In genomic region chr17:83916684-83917166, GRCm38 (mm10) we compare ENCODE assay signal across 8 mouse cellular contexts.
A peak's percentile ranks its signal among the peaks of the same experiment; 100 is the strongest.
DNase-seq lines count a peak whose midpoint lies in the region; ATAC-seq lines count a peak whose summit lies in the region.

No protein-coding gene starts in this region.

- no peaks in the 10 kb centered on the region for H3K9me3 ChIP-seq in forebrain, embryonic 13.5 days (replicated peaks)
- no peaks in the 10 kb centered on the region for H3K9me3 ChIP-seq in forebrain, embryonic 11.5 days (ENCODE audit: control insufficient read depth, low read length)
- H3K9me3 ChIP-seq in kidney, embryonic 16.5 days (ENCODE audit: low read length), result no peaks in the 10 kb centered on the region
- H3K9me3 ChIP-seq in stomach, embryonic 14.5 days (ENCODE audit: control insufficient read depth, low read depth, low read length), result no peaks in the 10 kb centered on the region

- H3K4me1 ChIP-seq in forebrain, embryonic 13.5 days, result peaks cover 7% of the 10 kb centered on the region
- no peaks in the 10 kb centered on the region for H3K4me1 ChIP-seq in forebrain, embryonic 11.5 days (replicated peaks; ENCODE audit: control insufficient read depth, insufficient read depth, low read length)
- H3K4me1 ChIP-seq in kidney, embryonic 16.5 days (ENCODE audit: insufficient read depth, low read length), result peaks cover 39% of the 10 kb centered on the region
- peaks cover 46% of the 10 kb centered on the region for H3K4me1 ChIP-seq in stomach, embryonic 14.5 days (ENCODE audit: control insufficient read depth, insufficient read depth, low read length)

- H3K36me3 ChIP-seq in forebrain, embryonic 13.5 days (ENCODE audit: poor library complexity, severe bottlenecking), result no peaks in the 10 kb centered on the region
- H3K36me3 ChIP-seq in forebrain, embryonic 11.5 days (ENCODE audit: control insufficient read depth, insufficient read depth, low read length), result no peaks in the 10 kb centered on the region
- H3K36me3 ChIP-seq in kidney, embryonic 16.5 days (ENCODE audit: insufficient read depth, low read length), result no peaks in the 10 kb centered on the region
- no peaks in the 10 kb centered on the region for H3K36me3 ChIP-seq in stomach, embryonic 14.5 days (ENCODE audit: control insufficient read depth, insufficient read depth, low read length)

- ATAC-seq in forebrain, embryonic 13.5 days, result peak; percentile 48; the same call in 1 of the 2 replicates
- no peak for ATAC-seq in forebrain, embryonic 11.5 days (replicated peaks; ENCODE audit: low FRiP score)
- peak; percentile 82 for ATAC-seq in kidney, embryonic 16.5 days (ENCODE audit: low FRiP score, low TSS enrichment)
- peak; percentile 80 for ATAC-seq in stomach, embryonic 14.5 days (ENCODE audit: insufficient number of reproducible peaks, insufficient read depth, low FRiP score, low read depth)

- 52% methylated on average over 10 of the region's 10 CpGs for WGBS in forebrain, embryonic 13.5 days
- 71% methylated on average over 10 of the region's 10 CpGs for WGBS in forebrain, embryonic 11.5 days
- 21% methylated on average over 10 of the region's 10 CpGs for WGBS in kidney, embryonic 16.5 days
- WGBS in stomach, embryonic 14.5 days, result 8% methylated on average over 10 of the region's 10 CpGs

- no peak overlapping the region for H3K27ac ChIP-seq in forebrain, embryonic 13.5 days
- no peak overlapping the region for H3K27ac ChIP-seq in forebrain, embryonic 11.5 days (ENCODE audit: low read depth, low read length)
- peak overlapping the region; percentile 90 for H3K27ac ChIP-seq in kidney, embryonic 16.5 days (ENCODE audit: low read length)
- H3K27ac ChIP-seq in stomach, embryonic 14.5 days (ENCODE audit: low read length), result peak overlapping the region; percentile 91

- H3K27me3 ChIP-seq in forebrain, embryonic 13.5 days, result no peaks in the 10 kb centered on the region
- H3K27me3 ChIP-seq in forebrain, embryonic 11.5 days (ENCODE audit: control insufficient read depth, insufficient read depth, low read length), result no peaks in the 10 kb centered on the region
- H3K27me3 ChIP-seq in kidney, embryonic 16.5 days (ENCODE audit: insufficient read depth, low read length), result no peaks in the 10 kb centered on the region
- no peaks in the 10 kb centered on the region for H3K27me3 ChIP-seq in stomach, embryonic 14.5 days (ENCODE audit: control insufficient read depth, insufficient read depth, low read length)

- no peak for DNase-seq in forebrain, embryonic 11.5 days (ENCODE audit: low spot score)
- peak; percentile 87 for DNase-seq in Muller cell, postnatal 12 days (ENCODE audit: inconsistent ontology term)
- DNase-seq in heart, adult 11 months, result peak; percentile 98
- no peak for DNase-seq in thymus, postnatal 4 days
- DNase-seq in frontal cortex, postnatal 10 days (ENCODE audit: low spot score in 2 of 2), result no peak

- H3K4me2 ChIP-seq in forebrain, embryonic 13.5 days, result no peak overlapping the region
- H3K4me2 ChIP-seq in forebrain, embryonic 11.5 days (ENCODE audit: low read depth, low read length, severe bottlenecking), result no peak overlapping the region
- no peak overlapping the region for H3K4me2 ChIP-seq in kidney, embryonic 16.5 days (replicated peaks; ENCODE audit: low read depth, low read length)
- H3K4me2 ChIP-seq in stomach, embryonic 14.5 days (replicated peaks; ENCODE audit: low read depth, low read length), result no peak overlapping the region; the same call in 1 of the 2 replicates

- H3K9ac ChIP-seq in forebrain, embryonic 13.5 days, result no peak overlapping the region
- H3K9ac ChIP-seq in forebrain, embryonic 11.5 days (ENCODE audit: low read length), result no peak overlapping the region
- peak overlapping the region; percentile 24 for H3K9ac ChIP-seq in kidney, embryonic 16.5 days (replicated peaks; ENCODE audit: low read length)
- H3K9ac ChIP-seq in stomach, embryonic 14.5 days (replicated peaks; ENCODE audit: low read depth, low read length), result no peak overlapping the region

- H3K4me3 ChIP-seq in forebrain, embryonic 13.5 days, result no peak overlapping the region
- H3K4me3 ChIP-seq in forebrain, embryonic 11.5 days (ENCODE audit: low read depth, low read length), result no peak overlapping the region
- H3K4me3 ChIP-seq in kidney, embryonic 16.5 days (ENCODE audit: low read length), result no peak overlapping the region
- no peak overlapping the region for H3K4me3 ChIP-seq in stomach, embryonic 14.5 days (ENCODE audit: low read depth, low read length)

Comparison
In these comparisons a context has a peak if more than half of its experiments do, and no peak if none do; other contexts are left out.
1. H3K27ac ChIP-seq: peak in kidney, embryonic 16.5 days (single experiment) and stomach, embryonic 14.5 days (single experiment); none in forebrain, embryonic 13.5 days (single experiment) and forebrain, embryonic 11.5 days (single experiment).
2. DNase-seq: peak in Muller cell, postnatal 12 days (single experiment) and heart, adult 11 months (single experiment); none in forebrain, embryonic 11.5 days (single experiment), thymus, postnatal 4 days (single experiment) and frontal cortex, postnatal 10 days (0 of 2).